Mouse (Mus musculus): ENCODE data around the gene Srsf6. TPM values are rescaled to one million over a fixed set of nuclear protein-coding genes. Genes with fewer than 3 reads are reported as not detected.
A peak's percentile ranks its signal among the peaks of the same experiment; 100 is the strongest.

Srsf6 gene
- polyA plus RNA-seq, 1 experiment from 2014 or later = 279 TPM

DNA sequence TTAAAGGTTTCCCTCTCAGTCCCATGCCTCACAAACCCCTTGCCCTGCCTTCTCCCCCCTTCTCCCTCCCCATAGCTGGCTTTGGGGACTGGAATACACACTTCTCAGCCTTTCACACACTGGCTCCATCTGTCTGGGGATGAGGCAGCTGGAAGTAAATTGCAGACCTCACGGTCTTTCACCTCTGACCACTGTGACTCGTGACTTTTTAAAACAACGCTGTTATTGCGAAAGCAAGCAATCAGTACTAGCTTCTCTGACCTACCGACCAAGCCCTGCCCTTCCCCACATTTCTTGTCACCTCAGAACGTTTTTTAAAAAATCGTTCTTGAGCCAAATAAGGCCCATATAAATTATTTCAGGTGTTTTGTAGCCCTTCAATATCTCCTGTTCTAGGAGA, 41.4 kb downstream of the Srsf6 start:
- ATAC-seq (ENCODE audit: low FRiP score) = no peak
- Histone ChIP-seq H3K27ac (no peak overlapping the region), H3K36me3 (replicated peaks) (no peaks in the 10 kb centered on the region), H3K4me3 (replicated peaks) (no peak overlapping the region), H3K9ac (no peak overlapping the region), H3K27me3 (no peaks in the 10 kb centered on the region), H3K4me1 (peaks cover 16% of the 10 kb centered on the region), H3K4me2 (no peak overlapping the region), H3K9me3 (no peaks in the 10 kb centered on the region)
- 80% methylated on average over 7 of the region's 7 CpGs for WGBS

- no peaks in the 10 kb centered on the region for H3K27me3 ChIP-seq
- H3K4me1 ChIP-seq = peaks cover 16% of the 10 kb centered on the region
- H3K9ac ChIP-seq = no peak overlapping the region
- no peak overlapping the region for H3K27ac ChIP-seq
- 76% methylated on average over 5 of the region's 5 CpGs for WGBS
- no peaks in the 10 kb centered on the region for H3K36me3 ChIP-seq (replicated peaks)
- H3K9me3 ChIP-seq = no peaks in the 10 kb centered on the region
- no peak for ATAC-seq (ENCODE audit: low FRiP score)
- no peak overlapping the region for H3K4me3 ChIP-seq (replicated peaks)
- no peak overlapping the region for H3K4me2 ChIP-seq
These were observed 41.9 kb downstream of the Srsf6 start for GRCm38 (mm10) chr2:162973206-162973605.

GRCm38 (mm10) chr2:162973637-162974036, 42.3 kb downstream of the Srsf6 start:
- H3K27me3 ChIP-seq = no peaks in the 10 kb centered on the region
- no peaks in the 10 kb centered on the region for H3K36me3 ChIP-seq (replicated peaks)
- H3K9me3 ChIP-seq = no peaks in the 10 kb centered on the region
- no peak overlapping the region for H3K4me2 ChIP-seq
- no peak for ATAC-seq (ENCODE audit: low FRiP score)
- no peak overlapping the region for H3K27ac ChIP-seq
- no peak overlapping the region for H3K4me3 ChIP-seq (replicated peaks)
- 20% methylated on average over 11 of the region's 11 CpGs for WGBS
- H3K4me1 ChIP-seq = peaks cover 16% of the 10 kb centered on the region
- no peak overlapping the region for H3K9ac ChIP-seq

DNA sequence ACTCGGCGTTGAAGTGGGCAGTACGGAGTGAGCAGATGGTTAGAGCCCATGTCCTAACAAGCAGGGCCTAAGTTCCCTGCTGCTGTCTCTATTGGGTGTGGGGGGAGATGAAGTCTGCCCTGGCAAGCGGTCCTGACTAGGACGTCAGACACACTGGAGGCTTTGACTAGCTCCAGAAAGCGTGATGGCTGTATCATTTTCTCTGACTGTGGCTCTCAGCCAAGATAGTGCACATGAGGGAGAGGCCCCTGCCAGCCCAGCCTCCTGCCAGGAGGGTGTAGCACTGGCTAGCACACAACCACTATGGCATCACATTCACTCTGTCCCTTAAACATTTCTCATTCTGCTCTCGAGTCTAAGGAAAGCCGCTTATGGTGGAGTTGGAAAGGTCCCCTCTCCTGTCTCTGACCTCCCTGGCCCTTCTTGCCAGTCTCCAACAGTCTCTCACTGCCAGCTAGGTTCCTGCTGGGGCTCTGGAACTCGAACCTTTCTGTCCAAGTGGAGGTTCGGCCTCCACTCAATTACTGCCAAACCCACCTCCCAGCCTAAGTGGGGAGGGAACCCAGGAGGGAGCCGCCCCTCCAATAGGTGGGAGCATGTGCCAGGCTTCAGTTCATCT, 43.9 kb downstream of the Srsf6 start:
- Histone ChIP-seq H3K4me2 (no peak overlapping the region), H3K9me3 (no peaks in the 10 kb centered on the region), H3K9ac (no peak overlapping the region), H3K36me3 (replicated peaks) (no peaks in the 10 kb centered on the region), H3K4me1 (peaks cover 16% of the 10 kb centered on the region), H3K27ac (0 out of 2 replicates have a peak overlapping the region, but pooled peaks have one; percentile 31), H3K27me3 (no peaks in the 10 kb centered on the region), H3K4me3 (replicated peaks) (no peak overlapping the region)
- ATAC-seq (ENCODE audit: low FRiP score) = no peak
- 80% methylated on average over 11 of the region's 11 CpGs for WGBS

DNA sequence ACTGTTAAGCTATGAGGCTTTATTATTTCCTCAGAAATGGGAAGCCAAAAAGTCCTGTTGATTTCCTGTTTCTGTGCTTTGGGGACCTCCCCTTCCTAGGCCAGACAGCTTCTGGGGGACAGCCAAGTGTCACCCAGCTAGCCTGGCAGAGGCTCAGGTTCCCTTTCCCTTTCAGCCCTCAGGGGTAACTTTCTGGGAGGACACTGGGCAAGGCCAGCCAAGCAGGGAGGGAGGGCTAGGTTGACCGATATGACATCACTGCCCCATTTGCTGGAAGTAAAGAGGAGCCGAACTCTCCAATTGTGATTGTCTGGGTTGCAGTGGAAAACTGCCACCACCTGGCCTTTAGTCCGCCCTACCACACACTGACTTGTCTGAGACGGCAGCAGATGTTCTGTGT, 44.7 kb downstream of the Srsf6 start:
- H3K9me3 ChIP-seq = no peaks in the 10 kb centered on the region
- peaks cover 16% of the 10 kb centered on the region for H3K4me1 ChIP-seq
- H3K27me3 ChIP-seq = no peaks in the 10 kb centered on the region
- no peak overlapping the region for H3K27ac ChIP-seq
- no peak overlapping the region for H3K4me3 ChIP-seq (replicated peaks)
- 67% methylated on average over 4 of the region's 4 CpGs for WGBS
- H3K36me3 ChIP-seq (replicated peaks) = no peaks in the 10 kb centered on the region
- H3K4me2 ChIP-seq = no peak overlapping the region
- H3K9ac ChIP-seq = no peak overlapping the region
- ATAC-seq (ENCODE audit: low FRiP score) = no peak

DNA sequence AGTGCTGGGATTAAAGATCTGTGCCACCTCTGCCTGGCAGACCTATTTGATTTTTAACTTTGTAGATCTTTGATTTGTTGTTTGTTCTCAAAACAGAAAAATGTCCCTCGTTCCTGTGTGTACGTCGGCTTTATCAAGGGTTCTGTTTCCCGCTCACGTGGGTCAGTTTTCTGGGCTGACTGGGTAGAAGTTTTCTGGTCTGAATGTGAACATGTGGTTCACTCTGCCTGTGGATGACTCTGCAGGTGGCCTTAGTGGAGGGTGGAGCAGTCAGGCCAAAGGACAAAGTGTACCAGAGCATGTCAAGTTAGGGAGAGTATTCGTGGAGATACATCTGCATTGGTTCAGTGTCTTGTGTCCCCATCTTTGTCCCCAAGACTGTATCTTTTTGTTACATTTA, 53.1 kb downstream of the Srsf6 start:
- Histone ChIP-seq H3K4me2 (no peak overlapping the region), H3K4me1 (no peaks in the 10 kb centered on the region), H3K4me3 (replicated peaks) (no peak overlapping the region), H3K36me3 (replicated peaks) (no peaks in the 10 kb centered on the region), H3K9me3 (no peaks in the 10 kb centered on the region), H3K27me3 (peaks cover 3% of the 10 kb centered on the region; the same call in 1 of the 2 replicates), H3K9ac (no peak overlapping the region), H3K27ac (no peak overlapping the region)
- 89% methylated on average over 6 of the region's 6 CpGs for WGBS
- no peak for ATAC-seq (ENCODE audit: low FRiP score)

DNA sequence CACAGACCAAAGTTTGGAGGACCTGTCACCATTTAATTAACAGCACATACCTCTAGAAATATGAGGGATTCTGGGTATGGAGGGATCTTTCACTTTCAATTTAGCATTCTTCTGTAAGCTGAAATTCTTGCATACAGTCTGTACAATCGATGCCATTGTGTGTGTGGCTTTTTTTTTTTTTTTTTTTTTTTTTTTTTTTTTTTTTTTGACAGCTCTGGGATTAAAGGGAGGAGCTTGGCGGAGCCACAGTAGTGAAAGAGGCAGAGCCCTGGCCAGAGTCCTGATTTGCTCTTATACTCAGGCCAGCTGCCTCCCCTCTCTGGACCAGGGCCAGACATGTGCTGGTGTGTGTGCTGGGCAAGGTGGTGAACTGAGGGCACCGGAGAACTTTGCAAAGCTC, 54.6 kb downstream of the Srsf6 start:
- H3K4me3 ChIP-seq (replicated peaks) = no peak overlapping the region
- H3K27ac ChIP-seq = no peak overlapping the region
- no peak for ATAC-seq (ENCODE audit: low FRiP score)
- no peak overlapping the region for H3K9ac ChIP-seq
- no peaks in the 10 kb centered on the region for H3K4me1 ChIP-seq
- WGBS = 64% methylated on average over 3 of the region's 3 CpGs
- peaks cover 3% of the 10 kb centered on the region; the same call in 1 of the 2 replicates for H3K27me3 ChIP-seq
- no peaks in the 10 kb centered on the region for H3K9me3 ChIP-seq
- H3K4me2 ChIP-seq = no peak overlapping the region
- no peaks in the 10 kb centered on the region for H3K36me3 ChIP-seq (replicated peaks)

Other genes starting within 250 kb of the Srsf6 start
- gene L3mbtl1, start 11.9 kb downstream of the Srsf6 start, polyA plus RNA-seq (2016; fragmentation: Nextera tagmentation; extraction: Ambion mirVana) = 0.11 and 0.82 TPM in 2 replicates
- gene Sgk2, start 55.8 kb downstream of the Srsf6 start, polyA plus RNA-seq (2016; fragmentation: Nextera tagmentation; extraction: Ambion mirVana) = not detected in 2 replicates
- 48.4 and 52.2 TPM in 2 replicates for gene Ift52, start 85.8 kb downstream of the Srsf6 start, polyA plus RNA-seq (2016; fragmentation: Nextera tagmentation; extraction: Ambion mirVana)
- gene Mybl2, start 123.2 kb downstream of the Srsf6 start, polyA plus RNA-seq (2016; fragmentation: Nextera tagmentation; extraction: Ambion mirVana) = 41.5 and 44.1 TPM in 2 replicates
- not detected in 2 replicates for gene Gtsf1l, start 156.3 kb downstream of the Srsf6 start, polyA plus RNA-seq (2016; fragmentation: Nextera tagmentation; extraction: Ambion mirVana)